Mouse (Mus musculus) monocyte, adult 2 months (primary cell): Measurements from ENCODE around the gene Tmsb15a.
"Not testable (repeated sequence)": the region's sequence is repeated elsewhere in the genome, so short reads cannot be mapped to it uniquely, and the experiment has no call there.

Experiments
- DNase-seq, 2 experiments: peaks; one replicate each; pipeline ENCODE4 v3.0.0; 2022; ENCODE audit warnings: low spot score in 2 of 2, low read depth in 1 of 2

The Tmsb15a gene

GRCm38 (mm10) chrX:135725161-135725560 lies at the start of gene Tmsb15a:
Gene Tmsb15a, minus strand, starts transcription at chrX:135725261.
- DNase-seq: no peak

- DNase-seq: no peak
Observed at GRCm38 (mm10) chrX:135768565-135768964, 43.5 kb upstream of the Tmsb15a start.

GRCm38 (mm10) chrX:135768043-135768548 lies 43.0 kb upstream of the Tmsb15a start:
- DNase-seq: no peak

DNA sequence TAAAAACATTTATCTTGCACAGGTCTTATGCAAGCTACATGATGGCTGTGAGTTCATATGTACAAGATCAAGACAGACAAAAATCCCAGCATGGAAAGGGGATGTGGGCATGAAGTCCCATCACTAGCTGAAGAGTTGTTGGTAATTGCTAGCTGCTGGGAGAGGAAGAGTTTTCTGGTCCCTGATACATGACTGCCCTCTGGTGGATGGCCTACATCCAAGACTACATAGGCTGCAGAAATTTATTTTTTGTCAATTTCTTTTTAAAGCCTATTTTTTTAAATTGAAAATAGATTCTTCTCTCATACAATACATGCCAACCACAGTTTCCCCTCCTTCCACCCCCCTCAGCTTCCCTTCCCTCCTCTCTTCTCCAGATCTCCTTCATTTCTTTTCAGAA lies 36.6 kb upstream of the Tmsb15a start:
- no peak for DNase-seq

DNA sequence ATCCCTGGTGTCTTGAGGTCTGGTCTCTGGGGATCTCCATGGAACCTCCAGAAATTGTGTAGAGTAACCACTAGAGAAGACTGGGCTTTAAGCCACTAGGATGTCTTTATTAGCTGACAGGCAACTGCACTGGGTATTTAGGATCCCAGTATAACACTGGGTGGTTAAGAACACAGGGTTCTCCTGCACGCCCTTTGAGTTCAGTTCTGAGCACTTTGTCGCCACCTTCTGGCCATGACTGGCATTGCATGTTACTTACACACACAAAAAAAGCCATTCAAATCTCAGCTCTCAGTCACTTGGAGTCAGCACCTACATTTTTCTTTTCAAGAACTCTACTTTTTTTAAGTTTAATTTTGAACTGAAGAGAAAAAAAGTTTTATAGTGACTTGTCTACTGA lies 27.8 kb upstream of the Tmsb15a start:
- peak in 1 of 2 experiments; percentile 25 for DNase-seq

DNA sequence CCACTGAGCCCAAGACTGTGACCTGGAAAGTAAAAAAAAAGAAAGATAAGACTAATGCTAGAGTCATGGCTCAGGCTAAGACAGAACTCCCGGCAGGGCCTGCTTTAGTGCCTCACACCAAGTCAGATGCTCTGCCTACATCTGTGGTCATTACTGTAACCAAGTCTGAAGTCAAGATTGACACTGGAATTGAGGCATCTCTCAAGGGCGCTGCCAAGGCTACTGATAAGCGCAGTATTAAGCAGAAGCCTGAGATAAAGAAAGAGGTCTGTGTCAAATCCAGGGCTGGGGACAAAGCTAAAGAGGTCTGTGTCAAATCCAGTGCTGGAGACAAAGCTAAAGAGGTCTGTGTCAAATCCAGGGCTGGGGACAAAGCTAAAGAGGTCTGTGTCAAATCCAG lies 20.3 kb upstream of the Tmsb15a start:
- DNase-seq: not testable (repeated sequence)

- no peak for DNase-seq
Observed at GRCm38 (mm10) chrX:135743056-135743355, 17.9 kb upstream of the Tmsb15a start.

DNA sequence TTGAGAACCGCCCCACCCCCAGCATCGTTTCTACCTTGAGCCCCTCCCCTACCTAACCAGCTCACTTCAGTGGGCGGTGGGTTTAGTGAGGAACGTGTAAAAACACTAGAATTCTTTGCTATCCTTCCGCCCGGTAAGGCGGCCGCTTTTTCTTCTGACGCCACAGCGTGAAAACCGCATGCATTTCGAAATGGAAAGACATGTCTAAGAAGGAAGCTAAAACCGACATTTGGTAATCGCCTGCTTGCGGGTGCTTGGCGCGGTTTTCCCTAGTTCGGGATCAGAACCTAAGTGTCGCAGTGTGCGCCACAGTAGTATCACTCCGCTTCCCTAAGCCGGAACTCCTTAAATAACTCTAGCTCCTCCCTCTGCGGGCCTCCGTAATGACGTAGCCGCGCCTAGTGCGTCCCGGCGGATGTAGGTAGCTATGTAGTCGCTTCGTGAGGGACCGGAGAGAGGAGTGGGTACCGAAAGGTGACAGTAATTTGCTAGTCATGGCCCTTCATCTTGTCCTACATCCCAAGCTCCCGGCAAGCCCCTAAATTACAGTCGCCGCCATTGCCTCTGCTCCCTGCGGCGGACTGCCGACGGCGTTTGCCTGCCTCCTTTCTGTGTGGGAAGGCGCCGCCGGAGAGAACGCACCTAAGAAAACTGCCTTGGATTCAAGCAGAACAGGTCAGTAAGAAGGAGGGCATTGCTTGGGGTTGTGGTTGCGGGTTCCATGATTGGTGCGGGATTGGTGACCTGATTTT lies 17.4 kb upstream of the Tmsb15a start, which contains the start of the genes Armcx5 and Gprasp1:
Gene Armcx5 (plus strand): TSS at position 430 of the 752 bp plus-strand sequence.
Gene Gprasp1 (plus strand): TSS at position 430 of the 752 bp plus-strand sequence.
- DNase-seq: peak; percentile 30 to 64

GRCm38 (mm10) chrX:135738730-135739520 lies 13.9 kb upstream of the Tmsb15a start:
- no peak for DNase-seq

GRCm38 (mm10) chrX:135712845-135713244 lies 12.2 kb downstream of the Tmsb15a start:
- no peak for DNase-seq

DNA sequence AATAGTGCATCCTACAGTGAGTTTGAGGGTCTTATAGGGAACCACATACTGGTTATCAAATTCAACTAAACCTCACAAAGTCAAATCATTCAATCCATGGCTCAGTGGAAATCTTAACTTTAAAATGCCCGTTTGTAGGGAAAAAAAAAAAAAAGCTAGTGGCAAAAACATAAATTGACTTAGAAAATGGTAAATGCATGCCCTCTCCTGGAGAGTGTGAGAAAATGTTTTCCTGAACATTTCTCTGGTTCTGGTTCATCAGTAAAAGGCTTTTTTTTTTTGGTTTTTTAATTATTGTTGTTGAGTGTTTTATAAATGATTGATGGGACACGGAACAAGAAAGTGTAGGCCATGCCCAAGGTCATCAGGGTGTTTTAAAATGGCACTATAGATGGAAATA lies 20.7 kb downstream of the Tmsb15a start:
- DNase-seq: no peak

- DNase-seq: no peak
Observed at GRCm38 (mm10) chrX:135703111-135703510, 21.9 kb downstream of the Tmsb15a start.

- DNase-seq: no peak
Observed at GRCm38 (mm10) chrX:135693633-135694032, 31.4 kb downstream of the Tmsb15a start, which contains the start of gene Tcp11x2. Gene Tcp11x2, minus strand, starts transcription at chrX:135693790.

DNA sequence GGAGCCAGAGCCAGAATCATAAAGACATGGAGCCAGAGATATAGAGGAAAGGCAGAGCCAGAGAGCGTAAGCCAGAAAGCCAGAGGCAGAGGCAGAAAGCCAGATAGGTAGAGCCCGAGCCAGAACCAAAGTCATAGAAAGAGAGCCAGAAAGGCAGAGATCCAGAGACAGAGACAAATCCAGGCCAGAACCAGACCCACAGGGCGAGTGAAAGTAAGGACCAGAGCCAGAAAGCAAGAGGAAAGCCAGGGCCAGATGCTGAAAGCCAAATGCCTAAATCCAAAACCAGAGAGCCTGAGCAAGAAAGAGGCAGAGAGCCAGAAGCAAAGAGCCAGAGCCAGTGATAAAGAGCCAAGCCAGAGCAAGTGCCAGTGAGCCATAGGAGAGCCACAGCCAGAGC lies 37.3 kb downstream of the Tmsb15a start:
- DNase-seq: no peak

DNA sequence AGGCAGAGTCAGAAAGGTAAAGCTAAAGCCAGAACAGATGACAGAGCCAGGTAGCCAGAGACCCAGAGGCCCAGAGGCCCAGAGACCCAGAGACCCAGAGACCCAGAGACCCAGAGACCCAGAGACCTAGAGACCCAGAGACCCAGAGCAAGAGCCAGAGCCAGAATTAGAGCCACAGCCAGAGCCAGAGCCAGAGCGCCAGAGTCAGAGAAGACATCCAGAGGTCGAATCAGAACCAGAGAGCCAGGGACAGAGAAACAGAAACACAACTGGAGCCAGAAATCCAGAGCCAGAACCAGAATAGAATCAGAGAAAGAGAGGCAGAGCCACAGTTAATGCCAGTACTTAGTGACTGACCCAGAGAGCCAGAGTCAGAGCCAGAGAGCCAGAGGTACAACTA lies 43.2 kb downstream of the Tmsb15a start:
- DNase-seq: no peak
